Mouse (Mus musculus) heart, embryonic 10.5 days (tissue): ENCODE results near the gene Clec1b. TPM values are rescaled to one million over a fixed set of nuclear protein-coding genes. Genes with fewer than 3 reads are reported as not detected.

ENCODE experiments used
- DNase-seq: peaks from one replicate; pipeline ENCODE4 v3.0.0-alpha.2; 2017; ENCODE audit warnings: low spot score
- H3K27ac ChIP-seq: fragments of 300-500 bp; sonication (generic); 2 replicates; pipeline ENCODE4 v1.5.1; 2016; ENCODE audit warnings: mild to moderate bottlenecking
- H3K27me3 ChIP-seq: fragments of 300-500 bp; sonication (generic); 2 replicates; pipeline ENCODE4 v1.6.1; 2016; ENCODE audit warnings: mild to moderate bottlenecking; ENCODE audit not compliant: poor library complexity, insufficient read depth, severe bottlenecking
- H3K36me3 ChIP-seq: fragments of 300-500 bp; sonication (generic); 2 replicates; pipeline ENCODE4 v1.6.1; 2016; ENCODE audit warnings: mild to moderate bottlenecking, moderate library complexity
- H3K4me1 ChIP-seq: fragments of 300-500 bp; sonication (generic); 2 replicates; pipeline ENCODE4 v1.6.1; 2016; ENCODE audit warnings: mild to moderate bottlenecking
- H3K4me3 ChIP-seq: fragments of 300-500 bp; sonication (generic); 2 replicates; pipeline ENCODE4 v1.5.1; 2016; ENCODE audit warnings: mild to moderate bottlenecking, moderate library complexity
- H3K9me3 ChIP-seq: fragments of 300-500 bp; sonication (generic); 2 replicates; pipeline ENCODE4 v1.6.1; 2016; ENCODE audit warnings: mild to moderate bottlenecking, moderate library complexity
- WGBS: fragments of 180-500 bp; shearing (Covaris S2); methylation state at CpG from one replicate; pipeline ENCODE4 v1.1.7; 2016; 5-methylcytosine and 5-hydroxymethylcytosine counted together
- polyA plus RNA-seq: library from polyadenylated mRNA; unstranded; fragments of >200 nt; fragmentation: Nextera tagmentation; extraction: Ambion mirVana; gene quantifications from 2 replicates; pipeline ENCODE4 v1.2.1, GENCODE M21; 2016

Clec1b gene
- polyA plus RNA-seq = 4.8 and 12.8 TPM in 2 replicates

DNA sequence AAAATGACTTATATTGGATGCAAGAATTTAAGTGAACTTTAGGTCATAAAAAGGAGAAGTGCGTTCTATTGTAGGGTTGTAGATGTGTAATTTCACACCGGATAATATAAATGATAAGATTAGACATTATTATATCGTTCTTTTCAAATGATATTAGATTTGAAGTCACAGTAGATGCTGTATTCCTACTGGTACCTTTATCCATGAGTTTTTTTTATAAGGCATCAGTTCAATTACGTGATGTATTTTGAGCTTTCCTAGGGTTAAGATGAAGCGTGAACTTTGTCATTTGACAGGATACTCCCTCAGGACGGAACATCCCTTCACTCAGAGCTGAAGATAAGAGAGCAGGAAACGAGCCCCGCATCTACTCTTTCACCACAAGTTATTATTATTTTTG lies at the start of gene Clec1b:
Gene Clec1b (plus strand): TSS at position 301 of the 400 bp plus-strand sequence.
- H3K4me1 ChIP-seq = no peaks in the 10 kb centered on the region
- 64% methylated on average over 8 of the region's 8 CpGs for WGBS
- no peak within 1 kb of the TSS for H3K4me3 ChIP-seq
- no peak for DNase-seq
- H3K36me3 ChIP-seq = no peaks in the 10 kb centered on the region
- H3K27me3 ChIP-seq = no peaks in the 10 kb centered on the region
- no peak within 1 kb of the TSS for H3K27ac ChIP-seq
- H3K9me3 ChIP-seq = no peaks in the 10 kb centered on the region

DNA sequence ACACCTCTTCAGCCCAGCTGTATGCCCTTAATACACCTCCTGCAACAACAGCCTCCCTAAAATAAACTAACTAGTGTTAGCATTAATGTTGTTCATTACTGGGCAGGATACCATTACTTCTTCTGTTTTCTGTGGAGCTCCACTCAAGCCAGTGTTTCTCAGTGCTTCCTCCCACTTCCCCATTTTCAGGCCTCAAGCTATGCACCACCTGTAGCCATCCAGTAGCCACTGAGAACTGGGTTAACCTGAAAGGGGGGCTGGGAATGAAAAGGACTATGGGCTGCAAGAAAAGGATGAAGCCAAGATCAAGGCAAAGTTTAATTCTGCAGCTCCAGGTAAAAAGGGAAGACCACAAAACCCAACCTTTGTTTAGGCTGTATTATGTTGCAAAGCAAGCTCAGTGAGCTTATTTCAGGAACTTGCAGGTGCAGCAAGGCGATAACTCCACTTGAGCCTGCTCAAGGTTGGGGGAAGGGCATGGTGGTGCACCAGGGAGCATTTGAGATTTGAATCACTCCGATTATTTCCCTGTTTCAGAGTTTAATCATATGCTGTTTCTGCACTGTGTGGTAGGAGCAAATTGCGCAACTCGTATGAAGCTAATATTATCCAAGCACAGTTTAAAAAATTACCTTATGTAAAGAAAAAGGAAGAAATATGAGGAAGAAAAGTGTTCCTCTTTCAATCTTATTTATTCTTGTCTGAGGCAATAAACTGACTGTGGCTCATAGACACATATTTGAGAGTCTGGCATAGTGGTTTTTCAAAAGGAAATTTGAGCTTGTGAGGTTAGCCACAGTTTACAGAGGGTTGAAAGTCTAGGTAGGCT lies 47.4 kb upstream of the Clec1b start:
- H3K4me3 ChIP-seq = no peak overlapping the region
- WGBS = 59% methylated on average over 4 of the region's 4 CpGs
- no peak for DNase-seq

DNA sequence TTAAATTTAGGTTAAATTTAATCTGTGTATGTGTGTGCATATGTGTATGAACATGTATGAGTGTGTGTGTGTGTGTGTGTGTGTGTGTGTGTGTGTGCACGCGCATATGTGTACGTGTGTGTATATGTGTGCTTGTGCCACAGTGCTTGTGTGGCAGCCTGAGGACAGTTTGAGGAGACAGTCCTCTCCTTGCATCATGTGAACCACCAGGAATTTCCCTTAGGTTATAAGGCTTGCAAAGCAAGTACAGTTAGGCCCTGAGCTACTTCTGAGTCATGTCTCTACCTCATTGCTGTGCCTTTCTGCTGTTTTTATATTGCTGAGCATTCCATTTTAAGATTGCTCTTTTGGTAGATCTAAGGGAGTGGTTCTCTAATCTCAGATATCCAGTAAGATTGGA lies 46.0 kb upstream of the Clec1b start:
- H3K27me3 ChIP-seq = no peaks in the 10 kb centered on the region
- H3K27ac ChIP-seq = no peak overlapping the region
- no peak overlapping the region for H3K4me3 ChIP-seq
- H3K36me3 ChIP-seq = no peaks in the 10 kb centered on the region
- no peaks in the 10 kb centered on the region for H3K9me3 ChIP-seq
- H3K4me1 ChIP-seq = no peaks in the 10 kb centered on the region
- WGBS = 84% methylated on average over 3 of the region's 3 CpGs
- no peak for DNase-seq

More for the DNA sequence above, 47.4 kb upstream of the Clec1b start:
- no peak overlapping the region for H3K27ac ChIP-seq
- H3K4me1 ChIP-seq = no peaks in the 10 kb centered on the region
- H3K9me3 ChIP-seq = no peaks in the 10 kb centered on the region
- H3K36me3 ChIP-seq = no peaks in the 10 kb centered on the region
- no peaks in the 10 kb centered on the region for H3K27me3 ChIP-seq

DNA sequence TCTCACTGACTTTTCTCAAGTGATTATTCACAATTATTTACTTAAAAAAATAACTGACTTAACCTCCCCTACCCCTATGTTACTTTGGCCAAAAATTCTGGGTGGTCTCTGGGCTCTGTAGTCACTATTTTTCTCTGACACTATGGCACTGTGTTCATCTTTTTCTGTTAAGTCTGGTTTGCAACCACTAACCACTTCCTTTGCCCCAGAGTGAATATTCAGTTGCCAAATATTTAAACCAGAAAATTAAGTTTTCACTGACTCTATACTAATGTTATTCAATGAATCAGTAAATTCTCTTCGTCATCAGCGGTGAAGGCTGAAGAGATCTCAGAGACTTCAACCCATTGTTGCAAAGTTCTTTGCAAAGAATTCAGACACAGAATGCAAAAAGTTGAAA lies 41.3 kb upstream of the Clec1b start:
- no peak overlapping the region for H3K27ac ChIP-seq
- H3K4me3 ChIP-seq = no peak overlapping the region
- no peaks in the 10 kb centered on the region for H3K4me1 ChIP-seq
- H3K9me3 ChIP-seq = no peaks in the 10 kb centered on the region
- H3K36me3 ChIP-seq = no peaks in the 10 kb centered on the region
- 92% methylated on average over 2 of the region's 2 CpGs for WGBS
- DNase-seq = no peak
- no peaks in the 10 kb centered on the region for H3K27me3 ChIP-seq

DNA sequence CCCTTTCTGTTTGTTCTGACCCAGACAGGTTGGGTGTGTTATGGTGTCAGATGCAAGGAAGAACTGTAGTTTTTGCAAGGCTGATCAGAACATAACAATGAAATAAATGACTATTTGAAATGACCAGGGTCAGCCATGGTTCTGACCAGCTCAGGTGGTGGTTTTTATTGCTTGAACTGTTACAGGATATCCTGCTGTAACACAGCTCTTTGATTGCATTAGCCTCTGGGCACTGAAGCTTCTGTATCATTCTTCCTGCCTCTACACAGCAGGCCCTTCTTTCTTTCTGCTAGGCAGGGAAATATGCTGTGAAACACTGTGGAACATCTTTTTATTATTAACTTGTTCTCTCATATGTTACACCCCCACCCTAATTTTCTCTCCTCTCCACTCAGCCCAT lies 40.7 kb upstream of the Clec1b start:
- Histone ChIP-seq H3K27ac (no peak overlapping the region), H3K36me3 (no peaks in the 10 kb centered on the region), H3K4me1 (no peaks in the 10 kb centered on the region), H3K27me3 (no peaks in the 10 kb centered on the region), H3K4me3 (no peak overlapping the region), H3K9me3 (no peaks in the 10 kb centered on the region)
- DNase-seq = no peak

DNA sequence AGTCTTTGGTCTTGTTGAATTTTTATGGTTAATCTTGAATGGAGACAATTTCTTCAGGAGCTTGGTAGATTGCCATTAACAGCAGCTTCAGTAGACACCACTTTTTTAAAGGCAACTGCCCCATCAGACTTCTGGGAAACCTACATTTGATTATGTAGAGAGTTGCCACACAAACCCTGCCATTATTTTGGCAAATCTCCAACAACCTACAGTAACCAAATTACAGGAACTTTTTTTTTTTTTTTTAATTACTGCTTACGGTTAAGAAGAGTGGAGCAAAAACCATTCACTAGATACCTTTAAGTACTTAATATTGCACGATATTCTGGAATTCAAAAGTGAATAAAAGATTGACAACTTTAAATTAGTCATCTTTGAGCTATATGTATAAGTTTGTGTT lies 37.6 kb upstream of the Clec1b start:
- DNase-seq = no peak
- no peaks in the 10 kb centered on the region for H3K4me1 ChIP-seq
- H3K27me3 ChIP-seq = no peaks in the 10 kb centered on the region
- H3K27ac ChIP-seq = no peak overlapping the region
- no peaks in the 10 kb centered on the region for H3K36me3 ChIP-seq
- H3K4me3 ChIP-seq = no peak overlapping the region
- WGBS = 90% methylated on average over 2 of the region's 2 CpGs
- no peaks in the 10 kb centered on the region for H3K9me3 ChIP-seq

DNA sequence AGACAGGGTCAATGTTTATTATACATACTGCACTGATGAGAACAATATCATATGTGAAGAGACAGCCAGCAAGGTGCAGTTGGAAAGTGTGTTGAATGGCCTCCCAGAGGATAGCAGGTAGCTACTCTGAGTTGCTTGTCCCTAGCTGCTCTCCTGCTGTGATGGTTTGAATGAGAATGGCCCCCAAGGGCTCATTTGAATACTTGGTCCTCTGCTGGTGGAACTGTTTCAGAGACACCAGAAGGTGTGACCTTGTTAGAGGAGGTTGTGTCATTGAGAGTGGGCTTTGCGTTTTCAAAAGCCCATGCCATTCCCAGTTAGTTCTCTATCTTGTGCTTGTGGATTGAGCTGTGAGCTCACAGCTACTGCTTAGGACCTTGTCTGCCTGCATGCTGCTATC lies 33.2 kb upstream of the Clec1b start:
- Histone ChIP-seq H3K9me3 (no peaks in the 10 kb centered on the region), H3K4me1 (no peaks in the 10 kb centered on the region), H3K4me3 (no peak overlapping the region), H3K36me3 (no peaks in the 10 kb centered on the region), H3K27me3 (no peaks in the 10 kb centered on the region), H3K27ac (no peak overlapping the region)
- 9% methylated on average over 1 of the region's 1 CpGs for WGBS
- DNase-seq = no peak

DNA sequence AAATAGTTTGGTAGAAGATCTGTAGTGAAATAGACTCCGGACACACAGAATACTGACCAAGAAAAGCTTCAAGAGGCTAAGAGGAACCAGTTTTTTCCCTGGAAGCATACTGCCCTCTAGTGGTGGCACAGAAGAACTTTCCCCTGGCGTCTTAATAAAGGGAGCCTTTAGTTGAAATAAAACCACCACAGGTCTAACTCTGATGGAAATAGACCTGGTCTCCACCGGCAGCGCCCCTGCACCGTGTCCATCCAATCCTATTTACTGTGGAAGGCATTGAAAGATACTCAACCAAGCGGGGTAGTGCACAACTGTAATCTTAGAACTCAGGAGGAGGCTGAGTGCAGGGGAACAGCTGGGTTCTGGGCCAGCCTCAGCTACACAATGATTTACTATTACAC lies 31.1 kb upstream of the Clec1b start:
- Histone ChIP-seq H3K27me3 (no peaks in the 10 kb centered on the region), H3K36me3 (no peaks in the 10 kb centered on the region), H3K9me3 (no peaks in the 10 kb centered on the region), H3K4me1 (no peaks in the 10 kb centered on the region), H3K27ac (no peak overlapping the region), H3K4me3 (no peak overlapping the region)
- DNase-seq = no peak
- WGBS = 20% methylated on average over 6 of the region's 6 CpGs

DNA sequence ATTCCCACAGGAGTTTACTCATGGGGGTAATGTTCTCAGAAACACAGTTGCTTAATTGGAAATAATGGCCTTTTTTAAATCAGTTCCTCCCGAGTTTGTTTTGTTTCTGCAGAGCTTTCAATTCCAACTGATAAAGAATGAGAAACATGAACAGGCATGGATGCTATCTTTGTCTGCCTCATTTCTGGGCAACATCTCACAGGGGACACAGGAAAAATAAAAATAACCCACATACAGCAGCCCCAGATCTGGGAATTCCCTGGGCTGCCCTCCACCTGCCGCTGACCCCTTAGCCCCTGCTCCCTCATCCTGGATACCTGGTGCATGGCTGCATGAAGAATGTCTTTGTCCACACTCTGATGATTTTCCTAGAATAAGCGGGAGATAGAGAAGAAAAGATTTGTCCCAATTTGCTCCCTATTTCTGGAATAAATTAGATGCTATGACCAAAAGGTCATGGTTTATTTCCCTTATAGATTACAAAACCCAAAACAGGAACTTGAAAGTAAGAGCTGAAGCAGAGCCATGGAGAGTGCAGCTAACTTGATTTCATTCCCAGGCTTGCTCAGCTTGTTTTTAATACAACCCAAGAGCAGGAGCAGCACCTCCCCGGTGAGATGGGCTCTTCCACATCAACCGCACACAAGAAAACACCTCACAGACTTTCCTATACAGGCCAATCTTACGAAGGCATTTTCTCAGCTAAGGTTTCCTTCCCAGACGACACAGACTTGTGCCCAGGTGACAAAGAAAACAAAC lies 27.5 kb upstream of the Clec1b start:
- Histone ChIP-seq H3K4me1 (peaks cover 12% of the 10 kb centered on the region; the same call in 1 of the 2 replicates), H3K4me3 (no peak overlapping the region), H3K27me3 (no peaks in the 10 kb centered on the region), H3K36me3 (no peaks in the 10 kb centered on the region), H3K9me3 (no peaks in the 10 kb centered on the region), H3K27ac (no peak overlapping the region)
- no peak for DNase-seq
- WGBS = 55% methylated on average over 7 of the region's 7 CpGs

DNA sequence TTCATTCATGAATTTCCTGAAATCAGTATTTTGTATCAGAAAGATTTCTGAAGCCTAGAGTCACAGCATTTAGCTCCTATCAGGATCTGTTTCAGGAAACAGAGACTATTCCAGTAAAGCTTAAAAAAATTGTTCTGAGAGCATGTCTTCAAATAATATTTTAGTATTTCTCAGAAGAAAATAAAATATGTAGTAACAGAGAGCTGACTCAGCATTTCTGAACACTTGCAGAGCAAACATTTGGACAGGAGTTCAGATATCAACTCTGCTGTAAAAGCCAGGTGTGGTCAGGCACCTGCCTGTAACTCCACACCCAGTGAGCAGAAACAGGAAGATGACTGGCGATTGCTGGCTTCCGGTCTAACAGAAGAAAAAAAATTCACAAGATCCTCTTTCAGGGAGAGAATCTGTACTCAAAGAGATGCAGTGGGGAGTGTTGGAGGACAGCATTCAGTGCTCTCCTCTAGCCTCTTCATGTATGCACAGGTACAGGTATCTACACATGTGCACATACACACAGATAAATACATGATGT lies 22.1 kb upstream of the Clec1b start:
- Histone ChIP-seq H3K4me3 (no peak overlapping the region), H3K27ac (no peak overlapping the region), H3K4me1 (peaks cover 12% of the 10 kb centered on the region; the same call in 1 of the 2 replicates), H3K36me3 (no peaks in the 10 kb centered on the region), H3K9me3 (no peaks in the 10 kb centered on the region), H3K27me3 (no peaks in the 10 kb centered on the region)
- no peak for DNase-seq
- WGBS = 86% methylated on average over 2 of the region's 2 CpGs

DNA sequence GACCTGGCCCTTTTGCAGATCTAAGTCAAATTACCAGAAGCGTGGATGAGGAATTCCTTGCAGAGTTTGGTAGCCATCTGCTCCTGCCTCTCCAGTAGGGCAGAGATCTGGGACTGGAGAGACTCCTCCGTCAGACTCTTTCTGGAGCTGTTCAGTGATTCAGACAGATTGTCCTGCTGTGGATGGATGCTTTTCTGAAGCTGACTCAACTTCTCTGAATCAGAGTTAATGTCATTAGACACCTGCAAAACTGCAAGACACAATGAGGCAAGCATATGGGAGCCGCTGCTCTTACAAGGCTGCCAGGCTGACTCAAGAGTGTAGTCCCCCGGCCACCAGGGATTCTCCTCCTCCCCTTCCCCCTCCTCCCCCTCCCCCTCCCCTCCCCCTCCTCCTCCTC lies 16.6 kb upstream of the Clec1b start:
- Histone ChIP-seq H3K9me3 (no peaks in the 10 kb centered on the region), H3K27ac (no peak overlapping the region), H3K27me3 (no peaks in the 10 kb centered on the region), H3K4me1 (0 out of 2 replicates have a peak, but pooled peaks cover 5% of the 10 kb centered on the region), H3K36me3 (no peaks in the 10 kb centered on the region), H3K4me3 (no peak overlapping the region)
- no peak for DNase-seq
- 62% methylated on average over 4 of the region's 4 CpGs for WGBS

DNA sequence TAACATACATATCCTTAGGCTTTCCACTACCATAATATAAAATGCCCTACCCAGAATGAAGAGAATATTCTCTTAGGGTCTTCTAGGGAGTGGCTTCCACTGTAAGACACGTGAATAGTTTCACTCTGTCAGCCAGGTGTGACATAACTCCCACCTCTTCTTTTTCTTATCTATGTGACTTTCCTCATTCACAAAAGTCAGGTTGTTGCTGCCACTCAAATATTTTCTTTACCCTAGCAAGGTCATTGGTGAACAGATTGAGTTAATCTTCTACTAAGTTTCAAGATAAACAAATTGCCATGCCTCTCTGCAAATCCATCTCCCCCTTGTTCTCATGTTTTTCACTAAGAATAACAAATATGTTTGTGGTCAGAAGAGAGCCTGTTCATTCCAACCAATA lies 15.4 kb upstream of the Clec1b start:
- H3K27me3 ChIP-seq = no peaks in the 10 kb centered on the region
- H3K4me3 ChIP-seq = no peak overlapping the region
- H3K9me3 ChIP-seq = no peaks in the 10 kb centered on the region
- H3K27ac ChIP-seq = no peak overlapping the region
- H3K36me3 ChIP-seq = no peaks in the 10 kb centered on the region
- WGBS = 52% methylated on average over 1 of the region's 1 CpGs
- 0 out of 2 replicates have a peak, but pooled peaks cover 5% of the 10 kb centered on the region for H3K4me1 ChIP-seq
- no peak for DNase-seq

DNA sequence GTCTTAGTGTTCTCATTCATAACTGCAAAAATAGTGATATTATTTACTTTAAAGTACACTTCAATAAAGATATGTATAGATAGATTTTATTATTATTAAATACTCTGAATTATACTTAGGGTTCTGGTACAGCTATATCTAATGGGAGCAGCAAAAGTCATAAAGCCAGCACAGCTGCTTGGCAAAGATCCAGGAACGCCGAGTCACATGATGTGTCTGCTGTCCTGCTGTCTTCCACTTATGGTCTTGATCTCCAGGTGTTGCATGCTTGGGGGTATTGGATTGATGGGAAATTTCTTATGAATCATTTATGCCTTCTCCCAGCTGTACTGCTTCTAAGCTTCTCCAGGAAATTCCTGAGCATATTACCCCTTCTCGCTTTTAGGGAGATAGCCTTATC lies 13.6 kb upstream of the Clec1b start:
- Histone ChIP-seq H3K36me3 (no peaks in the 10 kb centered on the region), H3K27me3 (no peaks in the 10 kb centered on the region)
- DNase-seq = no peak

More for the DNA sequence above, 13.6 kb upstream of the Clec1b start:
- Histone ChIP-seq H3K27ac (no peak overlapping the region), H3K4me1 (0 out of 2 replicates have a peak, but pooled peaks cover 5% of the 10 kb centered on the region), H3K9me3 (no peaks in the 10 kb centered on the region), H3K4me3 (no peak overlapping the region)
- whole genome bisulfite sequencing = 85% methylated on average over 3 of the region's 3 CpGs
